Mouse (Mus musculus) inflammation-experienced regulatory T-cells (primary cell): ENCODE results near the gene Slc39a10. TPM values are rescaled to one million over a fixed set of nuclear protein-coding genes. Genes with fewer than 3 reads are reported as not detected.

Experiments used
- polyA plus RNA-seq, 2 experiments: library from polyadenylated mRNA; unstranded; fragments of 100-300 nt; shearing (Covaris generic); gene quantifications; one replicate each; pipeline ENCODE4 v1.2.1; 2017

The Slc39a10 gene
- polyA plus RNA-seq: 10 to 100 TPM; 12.1 to 14.6 TPM

GRCm38 (mm10) chr1:46892752-46893151 is at the start of gene Slc39a10:
TSS of gene Slc39a10 (minus strand) at chr1:46892852.

